7 mouse cellular contexts compared by ENCODE assay signal in the genomic region with DNA sequence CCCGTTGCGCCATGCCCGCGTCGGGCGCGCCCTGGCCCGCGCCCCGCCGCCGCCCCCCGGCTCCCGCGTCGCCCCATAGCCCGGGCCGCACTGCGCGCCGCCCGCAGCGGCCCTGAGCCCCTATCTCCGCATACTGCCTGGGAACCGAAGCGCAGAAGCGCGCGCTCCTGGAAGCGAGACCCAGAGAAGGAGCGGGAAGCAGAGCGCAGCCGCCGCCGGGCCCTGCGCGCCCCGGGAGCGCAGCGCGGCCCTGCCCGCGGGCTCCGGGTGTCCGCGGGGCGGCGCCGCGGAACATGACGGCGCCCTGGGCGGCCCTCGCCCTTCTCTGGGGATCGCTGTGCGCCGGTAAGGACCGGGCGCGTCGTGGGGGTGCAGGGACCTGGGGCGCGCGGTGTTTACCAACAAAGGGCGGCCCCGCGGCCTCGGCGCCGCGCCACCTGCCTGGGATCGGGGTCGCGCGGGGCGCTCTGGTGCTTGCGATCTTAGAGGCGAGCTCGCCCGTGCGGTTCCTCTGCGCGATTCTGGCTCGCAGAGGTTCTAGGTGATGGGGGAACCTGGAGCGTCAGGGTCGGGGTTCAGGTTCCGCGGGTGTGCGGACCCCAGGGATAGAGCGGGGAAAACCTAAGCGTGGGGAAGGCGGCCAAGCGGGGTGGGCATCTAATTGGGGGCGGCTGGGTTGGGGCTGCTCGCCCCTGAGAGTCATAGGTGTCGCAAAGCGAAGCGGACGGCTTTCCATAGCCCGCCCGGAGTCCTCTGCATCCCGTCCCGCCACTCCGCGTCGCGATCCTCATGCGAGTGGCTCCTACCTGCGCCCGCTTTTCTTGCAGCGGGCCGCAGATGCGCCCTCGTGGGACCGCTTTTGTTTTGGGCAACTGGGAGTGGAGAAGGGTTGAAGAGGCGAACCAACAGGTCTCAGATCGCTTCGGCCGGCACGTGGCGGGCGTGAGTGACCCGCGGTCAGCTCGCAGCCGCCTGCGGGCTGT. TPM values are rescaled to one million over a fixed set of nuclear protein-coding genes. Genes with fewer than 3 reads are reported as not detected.
DNase-seq lines count a peak whose midpoint lies in the region; ATAC-seq and TF ChIP-seq lines count a peak whose summit lies in the region.

No protein-coding gene starts in this region.

- H3K36me3 ChIP-seq in hindbrain, postnatal 0 days (ENCODE audit: insufficient read depth, low read length), result no peaks in the 10 kb centered on the region
- no peaks in the 10 kb centered on the region; the same call in 1 of the 2 replicates for H3K36me3 ChIP-seq in midbrain, embryonic 11.5 days (ENCODE audit: control insufficient read depth, insufficient read depth, low read length)
- no peaks in the 10 kb centered on the region for H3K36me3 ChIP-seq in small intestine, adult 2 months (ENCODE audit: control insufficient read depth, insufficient read depth, low read length)

- DNase-seq in adipocyte (ENCODE audit: low spot score), result peak; percentile 23
- DNase-seq in cerebellum, postnatal 10 days, result peak; percentile 73 to 77
- peak; percentile 34 for DNase-seq in gastrocnemius, adult 18-20 months (ENCODE audit: low spot score)
- peak; percentile 69 for DNase-seq in hindbrain, postnatal 0 days (ENCODE audit: low spot score)
- DNase-seq in left cerebral cortex, postnatal 4 days, result peak; percentile 54
- peak; percentile 95 for DNase-seq in midbrain, embryonic 11.5 days (ENCODE audit: low spot score, missing footprints)

- peaks cover 13% of the 10 kb centered on the region for H3K4me1 ChIP-seq in hindbrain, postnatal 0 days (ENCODE audit: insufficient read depth, low read length)
- peaks cover 30% of the 10 kb centered on the region for H3K4me1 ChIP-seq in midbrain, embryonic 11.5 days (ENCODE audit: control insufficient read depth, insufficient read depth, low read length)
- H3K4me1 ChIP-seq in small intestine, adult 2 months (ENCODE audit: control insufficient read depth, insufficient read depth, insufficient read length, low read length), result peaks cover 10% of the 10 kb centered on the region

- ATAC-seq in hindbrain, postnatal 0 days, result no peak
- ATAC-seq in midbrain, embryonic 11.5 days (ENCODE audit: low FRiP score), result peak; percentile 28

- H3K27me3 ChIP-seq in hindbrain, postnatal 0 days (ENCODE audit: insufficient read depth, low read length), result no peaks in the 10 kb centered on the region
- no peaks in the 10 kb centered on the region for H3K27me3 ChIP-seq in midbrain, embryonic 11.5 days (ENCODE audit: control insufficient read depth, insufficient read depth, low read length)
- no peaks in the 10 kb centered on the region for H3K27me3 ChIP-seq in small intestine, adult 2 months (ENCODE audit: control insufficient read depth, insufficient read depth, low read length)

- intact Hi-C loops in left cerebral cortex, postnatal 4 days (cut with DNase I), result no loop called here

- H3K27ac ChIP-seq in hindbrain, postnatal 0 days, result peak overlapping the region; percentile 99
- peak overlapping the region; percentile 81 for H3K27ac ChIP-seq in midbrain, embryonic 11.5 days (ENCODE audit: low read depth, low read length)
- peak overlapping the region; percentile 72 for H3K27ac ChIP-seq in small intestine, adult 2 months (ENCODE audit: insufficient read depth, low read depth, low read length)

- no peaks in the 10 kb centered on the region for H3K9me3 ChIP-seq in hindbrain, postnatal 0 days (ENCODE audit: low read length)
- H3K9me3 ChIP-seq in midbrain, embryonic 11.5 days (ENCODE audit: control insufficient read depth, low read length), result no peaks in the 10 kb centered on the region

- peak overlapping the region; percentile 77 for H3K4me2 ChIP-seq in hindbrain, postnatal 0 days (ENCODE audit: low read depth, low read length)
- peak overlapping the region; percentile 86 for H3K4me2 ChIP-seq in midbrain, embryonic 11.5 days

- TF ChIP-seq POLR2A in small intestine, adult 2 months (IDR thresholded peaks at IDR 0.05; ENCODE audit: low read depth, low read length), result no peak

- no peak for TF ChIP-seq CTCF in hindbrain, postnatal 0 days (IDR thresholded peaks at IDR 0.05; ENCODE audit: low read depth)
- TF ChIP-seq CTCF in small intestine, adult 2 months (IDR thresholded peaks at IDR 0.05; ENCODE audit: extremely low read depth, insufficient read length, insufficient replicate concordance, low read depth, low read length), result no peak

- peak overlapping the region; percentile 75 for H3K4me3 ChIP-seq in hindbrain, postnatal 0 days (ENCODE audit: low read length)
- H3K4me3 ChIP-seq in midbrain, embryonic 11.5 days (ENCODE audit: low read depth, low read length), result peak overlapping the region; percentile 95
- H3K4me3 ChIP-seq in small intestine, adult 2 months (ENCODE audit: low read depth, low read length), result peak overlapping the region; percentile 98

- H3K9ac ChIP-seq in hindbrain, postnatal 0 days (replicated peaks; ENCODE audit: low read length), result peak overlapping the region; percentile 100
- H3K9ac ChIP-seq in midbrain, embryonic 11.5 days (ENCODE audit: low read length), result peak overlapping the region; percentile 99

- WGBS in hindbrain, postnatal 0 days, result under 1% methylated on average over 110 of the region's 127 CpGs
- WGBS in midbrain, embryonic 11.5 days, result under 1% methylated on average over 123 of the region's 127 CpGs
- 1% methylated on average over 99 of the region's 127 CpGs for WGBS in small intestine, adult 2 months

RNA-seq across cellular contexts. Expression of gene Acvr2b, which starts 0.6 kb away (rescaled TPM):
- total RNA-seq in gastrocnemius, adult 18-20 months (2021), result 10 to 100 TPM; 12.4 to 14.1 TPM
- 24.3 and 38.0 TPM in 2 replicates for total RNA-seq in hindbrain, postnatal 0 days (2014; rRNA removed)
- polyA plus RNA-seq in hindbrain, postnatal 0 days (2015; fragmentation: Nextera tagmentation; extraction: Ambion mirVana), result 21.8 and 28.2 TPM in 2 replicates
- total RNA-seq in left cerebral cortex, postnatal 4 days (2021), result 10 to 100 TPM; 23.8 to 24.6 TPM
- 70.1 and 95.4 TPM in 2 replicates for polyA plus RNA-seq in midbrain, embryonic 11.5 days (2014; fragmentation: Nextera tagmentation; extraction: Ambion mirVana)
- polyA plus RNA-seq in small intestine, adult 2 months (2012; rRNA removed), result 2.3 and 5.9 TPM in 2 replicates

RNA-seq across cellular contexts. Expression of gene Slc22a14, which starts 37.2 kb away (rescaled TPM):
- total RNA-seq in gastrocnemius, adult 18-20 months (2021), result not detected
- not detected in 2 replicates for total RNA-seq in hindbrain, postnatal 0 days (2014; rRNA removed)
- 0.14 TPM in 1 of 2 replicates, not detected in the other for polyA plus RNA-seq in hindbrain, postnatal 0 days (2015; fragmentation: Nextera tagmentation; extraction: Ambion mirVana)
- total RNA-seq in left cerebral cortex, postnatal 4 days (2021), result not detected
- not detected in 2 replicates for polyA plus RNA-seq in midbrain, embryonic 11.5 days (2014; fragmentation: Nextera tagmentation; extraction: Ambion mirVana)
- polyA plus RNA-seq in small intestine, adult 2 months (2012; rRNA removed), result not detected in 2 replicates

RNA-seq across cellular contexts. Expression of gene Exog, which starts 42.2 kb away (rescaled TPM):
- 1 to 10 TPM; 1.6 TPM for total RNA-seq in gastrocnemius, adult 18-20 months (2021)
- 16.6 and 19.4 TPM in 2 replicates for total RNA-seq in hindbrain, postnatal 0 days (2014; rRNA removed)
- 30.1 and 30.6 TPM in 2 replicates for polyA plus RNA-seq in hindbrain, postnatal 0 days (2015; fragmentation: Nextera tagmentation; extraction: Ambion mirVana)
- 10 to 100 TPM; 28.8 to 29.0 TPM for total RNA-seq in left cerebral cortex, postnatal 4 days (2021)
- 39.5 and 39.9 TPM in 2 replicates for polyA plus RNA-seq in midbrain, embryonic 11.5 days (2014; fragmentation: Nextera tagmentation; extraction: Ambion mirVana)
- polyA plus RNA-seq in small intestine, adult 2 months (2012; rRNA removed), result 0.91 and 1.1 TPM in 2 replicates

RNA-seq across cellular contexts. Expression of gene Xylb, which starts 45.4 kb away (rescaled TPM):
- under 1 TPM; 0.09 to 0.38 TPM for total RNA-seq in gastrocnemius, adult 18-20 months (2021)
- total RNA-seq in hindbrain, postnatal 0 days (2014; rRNA removed), result 2.8 and 4.5 TPM in 2 replicates
- polyA plus RNA-seq in hindbrain, postnatal 0 days (2015; fragmentation: Nextera tagmentation; extraction: Ambion mirVana), result 3.2 and 3.3 TPM in 2 replicates
- total RNA-seq in left cerebral cortex, postnatal 4 days (2021), result 1 to 10 TPM; 2.9 to 3.5 TPM
- 5.4 and 6.5 TPM in 2 replicates for polyA plus RNA-seq in midbrain, embryonic 11.5 days (2014; fragmentation: Nextera tagmentation; extraction: Ambion mirVana)
- 8.0 and 8.9 TPM in 2 replicates for polyA plus RNA-seq in small intestine, adult 2 months (2012; rRNA removed)

Comparison
In these comparisons a context has a peak if more than half of its experiments do, and no peak if none do; other contexts are left out.
1. DNase-seq: peak in every context shown above with its lines; median percentile 95 in midbrain, embryonic 11.5 days; 75 in cerebellum, postnatal 10 days; 69 in hindbrain, postnatal 0 days; 54 in left cerebral cortex, postnatal 4 days; 34 in gastrocnemius, adult 18-20 months; 23 in adipocyte.